Mouse (Mus musculus) cerebellum, adult 2 months (tissue): ENCODE data around the gene Sh3d19.

Experiments used
- CTCF ChIP-seq: fragments of 200-500 bp; IDR thresholded peaks from 2 replicates; pipeline ENCODE4 v1.5.1; 2011; ENCODE audit warnings: low read depth, mild to moderate bottlenecking, control low read depth, low read length, moderate library complexity, borderline replicate concordance; ENCODE audit not compliant: insufficient read depth
- POLR2A ChIP-seq: fragments of 200-500 bp; IDR thresholded peaks from 2 replicates; pipeline ENCODE4 v1.6.1; 2011; ENCODE audit warnings: low read length, control low read depth, borderline replicate concordance; ENCODE audit not compliant: insufficient read depth

- TF ChIP-seq POLR2A (no peak), CTCF (no peak)
These were observed 138.2 kb downstream of the Sh3d19 start for GRCm38 (mm10) chr3:86109099-86109498.
